Mouse (Mus musculus): ENCODE measurements at regions not wholly inside any gene's neighbourhood (a gene's known extent, or its start where the extent isn't known, plus 50 kb on each side); places are given as distances from the start of the nearest gene placed in this dataset.

GRCm38 (mm10) chr12:73408165-73408564 lies 121.6 kb downstream of the Slc38a6 start:
- TF ChIP-seq POLR2A (IDR thresholded peaks at IDR 0.05; ENCODE audit: low read depth, low read length) (no peak), CTCF (IDR thresholded peaks at IDR 0.05; ENCODE audit: borderline replicate concordance, insufficient read depth, low read length) (no peak)
- Histone ChIP-seq H3K27ac (ENCODE audit: insufficient read depth, low read length) (no peak overlapping the region), H3K4me1 (ENCODE audit: control insufficient read depth, insufficient read depth, low read length) (peaks cover 7% of the 10 kb centered on the region), H3K4me3 (ENCODE audit: insufficient read depth, low read length) (no peak overlapping the region)

GRCm38 (mm10) chr12:73406556-73407087 lies 120.0 kb downstream of the Slc38a6 start:
- Histone ChIP-seq H3K27ac (ENCODE audit: insufficient read depth, low read length) (no peak overlapping the region), H3K4me1 (ENCODE audit: control insufficient read depth, insufficient read depth, low read length) (peaks cover 2% of the 10 kb centered on the region; the same call in 1 of the 2 replicates), H3K4me3 (ENCODE audit: insufficient read depth, low read length) (no peak overlapping the region)
- TF ChIP-seq POLR2A (IDR thresholded peaks at IDR 0.05; ENCODE audit: low read depth, low read length) (no peak), CTCF (IDR thresholded peaks at IDR 0.05; ENCODE audit: borderline replicate concordance, insufficient read depth, low read length) (no peak)

GRCm38 (mm10) chr12:73405583-73405982 lies 119.0 kb downstream of the Slc38a6 start:
- Histone ChIP-seq H3K4me3 (ENCODE audit: insufficient read depth, low read length) (no peak overlapping the region), H3K4me1 (ENCODE audit: control insufficient read depth, insufficient read depth, low read length) (no peaks in the 10 kb centered on the region), H3K27ac (ENCODE audit: insufficient read depth, low read length) (no peak overlapping the region)
- TF ChIP-seq CTCF (IDR thresholded peaks at IDR 0.05; ENCODE audit: borderline replicate concordance, insufficient read depth, low read length): no peak
- TF ChIP-seq POLR2A (IDR thresholded peaks at IDR 0.05; ENCODE audit: low read depth, low read length): no peak

GRCm38 (mm10) chr12:73405106-73405505 lies 118.5 kb downstream of the Slc38a6 start:
- no peak overlapping the region for H3K4me3 ChIP-seq (ENCODE audit: insufficient read depth, low read length)

GRCm38 (mm10) chr12:73403906-73404474 lies 117.4 kb downstream of the Slc38a6 start:
- TF ChIP-seq POLR2A (IDR thresholded peaks at IDR 0.05; ENCODE audit: low read depth, low read length): no peak
- TF ChIP-seq CTCF (IDR thresholded peaks at IDR 0.05; ENCODE audit: borderline replicate concordance, insufficient read depth, low read length): no peak
- Histone ChIP-seq H3K4me1 (ENCODE audit: control insufficient read depth, insufficient read depth, low read length) (no peaks in the 10 kb centered on the region), H3K4me3 (ENCODE audit: insufficient read depth, low read length) (no peak overlapping the region), H3K27ac (ENCODE audit: insufficient read depth, low read length) (no peak overlapping the region)

More at GRCm38 (mm10) chr12:73405106-73405505, 118.5 kb downstream of the Slc38a6 start:
- no peaks in the 10 kb centered on the region for H3K4me1 ChIP-seq (ENCODE audit: control insufficient read depth, insufficient read depth, low read length)
- TF ChIP-seq CTCF (IDR thresholded peaks at IDR 0.05; ENCODE audit: borderline replicate concordance, insufficient read depth, low read length) (no peak), POLR2A (IDR thresholded peaks at IDR 0.05; ENCODE audit: low read depth, low read length) (no peak)
- no peak overlapping the region for H3K27ac ChIP-seq (ENCODE audit: insufficient read depth, low read length)

Measured in embryonic fibroblast, embryonic 13.5 days (primary cell).